Mouse (Mus musculus): ENCODE measurements around the gene Eid3. TPM values are rescaled to one million over a fixed set of nuclear protein-coding genes. Genes with fewer than 3 reads are reported as not detected.

Eid3 gene
- total RNA-seq, 1 experiment from 2014 or later = 3.3 TPM

- ATAC-seq (replicated peaks; ENCODE audit: low read depth, poor library complexity, severe bottlenecking) = peak; percentile 70
These were observed 35.0 kb downstream of the Eid3 start for GRCm38 (mm10) chr10:82901436-82901835.

- no peak for ATAC-seq (replicated peaks; ENCODE audit: low read depth, poor library complexity, severe bottlenecking)
These were observed 42.1 kb downstream of the Eid3 start for GRCm38 (mm10) chr10:82908526-82908925.

GRCm38 (mm10) chr10:82909382-82909781, 43.0 kb downstream of the Eid3 start:
- peak; percentile 67 for ATAC-seq (replicated peaks; ENCODE audit: low read depth, poor library complexity, severe bottlenecking)

GRCm38 (mm10) chr10:82910198-82910597, 43.8 kb downstream of the Eid3 start:
- ATAC-seq (replicated peaks; ENCODE audit: low read depth, poor library complexity, severe bottlenecking) = no peak

GRCm38 (mm10) chr10:82913238-82913637, 46.8 kb downstream of the Eid3 start:
- no peak for ATAC-seq (replicated peaks; ENCODE audit: low read depth, poor library complexity, severe bottlenecking)

- ATAC-seq (replicated peaks; ENCODE audit: low read depth, poor library complexity, severe bottlenecking) = peak; percentile 74
These were observed 47.3 kb downstream of the Eid3 start for GRCm38 (mm10) chr10:82913772-82914171.

Other genes with a start within 250 kb of the Eid3 start
- gene 1190007I07Rik, start 243.4 kb upstream of the Eid3 start, total RNA-seq (2017) = 50.7 and 129 TPM in 2 replicates
- gene Tdg, start 236.8 kb upstream of the Eid3 start, total RNA-seq (2017) = 97.6 and 111 TPM in 2 replicates
- gene Glt8d2, start 176.0 kb upstream of the Eid3 start, total RNA-seq (2017) = 0.19 and 4.7 TPM in 2 replicates
- 27.8 and 28.8 TPM in 2 replicates for gene Hcfc2, start 170.5 kb upstream of the Eid3 start, total RNA-seq (2017)
- 87.5 and 91.5 TPM in 2 replicates for gene Nfyb, start 102.5 kb upstream of the Eid3 start, total RNA-seq (2017)
- gene Txnrd1, start 32.7 kb upstream of the Eid3 start, total RNA-seq (2017) = 114 and 119 TPM in 2 replicates
- gene Chst11, start 118.9 kb downstream of the Eid3 start, total RNA-seq (2017) = 18.6 and 19.9 TPM in 2 replicates

All from common myeloid progenitor, adult 5-6 weeks (primary cell).